Mouse (Mus musculus): Measurements from ENCODE around the gene Slc6a8. TPM values are rescaled to one million over a fixed set of nuclear protein-coding genes. Genes with fewer than 3 reads are reported as not detected.
A peak's percentile ranks its signal among the peaks of the same experiment; 100 is the strongest.

Slc6a8 gene
- total and polyA plus RNA-seq, 3 experiments = 5.4 to 11.9 TPM; not detected in 1

DNA sequence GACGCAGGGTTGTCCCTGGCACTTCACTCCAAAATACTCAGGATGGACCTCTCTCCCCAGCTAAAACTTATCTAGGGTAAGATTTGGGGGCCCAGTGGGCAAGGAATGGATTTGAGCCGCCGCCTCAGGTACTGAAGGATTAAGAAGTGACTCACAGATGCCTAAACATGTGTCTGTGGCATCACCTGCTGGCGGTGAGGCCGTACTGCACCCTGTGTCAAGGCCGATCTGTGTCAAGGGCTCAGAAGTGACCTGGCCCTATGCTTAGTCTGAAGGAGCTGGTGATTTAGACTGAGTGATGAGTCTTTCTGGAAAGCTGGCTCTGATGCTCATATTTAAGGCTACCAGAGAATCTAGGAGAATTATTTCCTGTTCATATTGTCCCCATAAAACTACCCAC, 18.8 kb upstream of the Slc6a8 start:
- Histone ChIP-seq H3K27me3 (ENCODE audit: control insufficient read depth in 1 of 2, insufficient read depth in 2 of 2, low read length in 2 of 2) (no peaks in the 10 kb centered on the region), H3K79me2 (ENCODE audit: control insufficient read depth, insufficient read depth, low read length, poor library complexity) (no peaks in the 10 kb centered on the region), H3K27ac (ENCODE audit: control insufficient read depth, low read depth, low read length) (no peak overlapping the region), H3K9ac (ENCODE audit: control insufficient read depth, low read depth, low read length, poor library complexity, severe bottlenecking) (no peak overlapping the region), H3K36me3 (ENCODE audit: control insufficient read depth in 1 of 2, insufficient read depth in 2 of 2, low read length in 2 of 2) (no peaks in the 10 kb centered on the region), H3K4me3 (ENCODE audit: control insufficient read depth in 1 of 2, insufficient read depth in 1 of 2, low read depth in 2 of 2, low read length in 2 of 2) (no peak overlapping the region), H3K4me1 (ENCODE audit: control insufficient read depth in 1 of 2, insufficient read depth in 2 of 2, low read length in 2 of 2) (peaks cover 0 to 11% of the 10 kb centered on the region in 2 experiments; a peak in 1 of 4 replicates), H3K9me3 (replicated peaks; ENCODE audit: insufficient read depth, low read length) (no peaks in the 10 kb centered on the region)
- TF ChIP-seq ZC3H11A (IDR thresholded peaks at IDR 0.05; ENCODE audit: low read depth, low read length) (peak; percentile 83), CTCF (IDR thresholded peaks at IDR 0.05 in 2 of 3, conservative IDR thresholded peaks at IDR 0.05 in 1 of 3; ENCODE audit: control insufficient read depth in 1 of 3, insufficient read depth in 1 of 3, low read depth in 2 of 3, low read length in 3 of 3, poor library complexity in 1 of 3, severe bottlenecking in 1 of 3) (peak; percentile 89 to 97 (median 90)), RAD21 (IDR thresholded peaks at IDR 0.05; ENCODE audit: low read depth, low read length) (peak; percentile 90), SMC3 (IDR thresholded peaks at IDR 0.05; ENCODE audit: low read depth, low read length) (peak; percentile 84), MYC (IDR thresholded peaks at IDR 0.05; ENCODE audit: low read depth, low read length) (0 out of 2 replicates have a peak, but pooled peaks have one; percentile 20), MEF2A (IDR thresholded peaks at IDR 0.05; ENCODE audit: extremely low read depth, insufficient replicate concordance, low read depth, low read length, poor library complexity, severe bottlenecking) (no peak), ETS1 (IDR thresholded peaks at IDR 0.05; ENCODE audit: low read depth, low read length) (no peak)
- peak; percentile 75 for DNase-seq (ENCODE audit: low read depth, low spot score)

DNA sequence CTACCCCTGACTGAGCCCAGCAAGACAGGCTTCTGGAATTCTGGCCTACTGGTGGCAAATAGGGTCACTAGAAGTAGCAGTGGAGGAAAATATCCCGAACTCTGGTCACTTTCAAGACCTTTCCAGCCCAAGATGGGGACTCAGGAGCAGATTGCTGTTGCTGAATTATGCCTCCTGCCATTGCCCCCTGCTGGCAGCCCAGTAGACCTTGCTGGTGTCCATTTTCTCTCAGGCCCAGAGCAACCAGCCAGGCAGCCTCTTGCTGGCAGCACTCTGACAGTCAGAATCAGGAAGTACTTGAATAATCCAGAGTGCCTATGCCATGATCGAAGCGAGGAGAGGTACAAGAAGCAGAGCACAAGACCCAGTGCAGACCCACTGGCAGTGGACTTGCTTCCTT, 17.4 kb upstream of the Slc6a8 start:
- DNase-seq (ENCODE audit: low read depth, low spot score) = peak; percentile 68
- Histone ChIP-seq H3K4me3 (ENCODE audit: control insufficient read depth in 1 of 2, insufficient read depth in 1 of 2, low read depth in 2 of 2, low read length in 2 of 2) (no peak overlapping the region), H3K79me2 (ENCODE audit: control insufficient read depth, insufficient read depth, low read length, poor library complexity) (no peaks in the 10 kb centered on the region), H3K27ac (ENCODE audit: control insufficient read depth, low read depth, low read length) (no peak overlapping the region), H3K36me3 (ENCODE audit: control insufficient read depth in 1 of 2, insufficient read depth in 2 of 2, low read length in 2 of 2) (no peaks in the 10 kb centered on the region), H3K9me3 (replicated peaks; ENCODE audit: insufficient read depth, low read length) (no peaks in the 10 kb centered on the region), H3K9ac (ENCODE audit: control insufficient read depth, low read depth, low read length, poor library complexity, severe bottlenecking) (peak overlapping the region; percentile 31; the same call in 1 of the 2 replicates), H3K27me3 (ENCODE audit: control insufficient read depth in 1 of 2, insufficient read depth in 2 of 2, low read length in 2 of 2) (no peaks in the 10 kb centered on the region), H3K4me1 (ENCODE audit: control insufficient read depth in 1 of 2, insufficient read depth in 2 of 2, low read length in 2 of 2) (peaks cover 0 to 11% of the 10 kb centered on the region in 2 experiments; a peak in 1 of 4 replicates)
- TF ChIP-seq MYB (IDR thresholded peaks at IDR 0.05; ENCODE audit: low read depth, low read length) (no peak), MEF2A (IDR thresholded peaks at IDR 0.05; ENCODE audit: extremely low read depth, insufficient replicate concordance, low read depth, low read length, poor library complexity, severe bottlenecking) (no peak), MAZ (IDR thresholded peaks at IDR 0.05; ENCODE audit: low read depth, low read length) (no peak), MAFK (IDR thresholded peaks at IDR 0.05; ENCODE audit: borderline replicate concordance, low read depth, low read length) (no peak), E2F4 (IDR thresholded peaks at IDR 0.05; ENCODE audit: borderline replicate concordance, low read depth, low read length) (no peak), SMC3 (IDR thresholded peaks at IDR 0.05; ENCODE audit: low read depth, low read length) (peak; percentile 48), UBTF (IDR thresholded peaks at IDR 0.05; ENCODE audit: borderline replicate concordance, insufficient read depth, low read depth, low read length) (no peak), CTCF (IDR thresholded peaks at IDR 0.05 in 2 of 3, conservative IDR thresholded peaks at IDR 0.05 in 1 of 3; ENCODE audit: control insufficient read depth in 1 of 3, insufficient read depth in 1 of 3, low read depth in 2 of 3, low read length in 3 of 3, poor library complexity in 1 of 3, severe bottlenecking in 1 of 3) (peak; percentile 56 to 61 (median 61)), RAD21 (IDR thresholded peaks at IDR 0.05; ENCODE audit: low read depth, low read length) (peak; percentile 12), BHLHE40 (IDR thresholded peaks at IDR 0.05; ENCODE audit: borderline replicate concordance, low read depth, low read length) (no peak), RCOR1 (IDR thresholded peaks at IDR 0.05; ENCODE audit: low read depth, low read length) (no peak), ZNF384 (IDR thresholded peaks at IDR 0.05; ENCODE audit: low read depth, low read length) (no peak), ZMIZ1 (IDR thresholded peaks at IDR 0.05; ENCODE audit: low read depth, low read length) (no peak), GATA1 (IDR thresholded peaks at IDR 0.05; ENCODE audit: low read depth, low read length) (no peak), POLR2AphosphoS2 (IDR thresholded peaks at IDR 0.05; ENCODE audit: low read length) (no peak), MYC (IDR thresholded peaks at IDR 0.05; ENCODE audit: low read depth, low read length) (no peak), ETS1 (IDR thresholded peaks at IDR 0.05; ENCODE audit: low read depth, low read length) (no peak), USF1 (IDR thresholded peaks at IDR 0.05; ENCODE audit: low read depth, low read length) (no peak), ZC3H11A (IDR thresholded peaks at IDR 0.05; ENCODE audit: low read depth, low read length) (no peak), USF2 (IDR thresholded peaks at IDR 0.05; ENCODE audit: borderline replicate concordance in 1 of 2, insufficient read depth in 1 of 2, low read depth in 1 of 2, low read length in 2 of 2) (no peak), TCF12 (IDR thresholded peaks at IDR 0.05; ENCODE audit: low read depth, low read length) (no peak), JUND (IDR thresholded peaks at IDR 0.05; ENCODE audit: low read depth, low read length) (no peak), HCFC1 (IDR thresholded peaks at IDR 0.05; ENCODE audit: low read depth, low read length) (no peak), MXI1 (IDR thresholded peaks at IDR 0.05; ENCODE audit: low read depth, low read length) (no peak), ZKSCAN1 (IDR thresholded peaks at IDR 0.05; ENCODE audit: low read depth, low read length) (no peak), POLR2A (IDR thresholded peaks at IDR 0.05; ENCODE audit: control insufficient read depth in 1 of 2, insufficient read depth in 1 of 2, low read depth in 1 of 2, low read length in 2 of 2, poor library complexity in 1 of 2) (no peak), CHD2 (IDR thresholded peaks at IDR 0.05; ENCODE audit: low read length) (no peak), SIN3A (IDR thresholded peaks at IDR 0.05; ENCODE audit: low read length) (no peak), GABPA (IDR thresholded peaks at IDR 0.05; ENCODE audit: low read depth, low read length) (no peak), NELFE (IDR thresholded peaks at IDR 0.05; ENCODE audit: low read depth, low read length) (no peak)
